In genomic region chr15:98295628-98296551, GRCm38 (mm10) we compare ENCODE assay signal across 7 mouse cellular contexts. TPM values are rescaled to one million over a fixed set of nuclear protein-coding genes. Genes with fewer than 3 reads are reported as not detected.
DNase-seq lines count a peak whose midpoint lies in the region; ATAC-seq and TF ChIP-seq lines count a peak whose summit lies in the region.

Gene Zfp641 (minus strand): TSS chr15:98296161.

- 0 out of 2 replicates have a peak, but pooled peaks cover 4% of the 10 kb centered on the region for H3K36me3 ChIP-seq in hindbrain, embryonic 15.5 days
- no peaks in the 10 kb centered on the region for H3K36me3 ChIP-seq in midbrain, embryonic 11.5 days (ENCODE audit: control insufficient read depth, insufficient read depth, low read length)
- no peaks in the 10 kb centered on the region for H3K36me3 ChIP-seq in stomach, postnatal 0 days (ENCODE audit: control insufficient read depth, insufficient read depth, low read length)

- intact Hi-C loops in left cerebral cortex, postnatal 14 days (cut with DNase I), result loop anchor here (10.0 kb wide), 1 partner anchor 111 kb away; no protein-coding TSS in a partner anchor

- no peak for TF ChIP-seq EP300 in stomach, postnatal 0 days (optimal IDR thresholded peaks at IDR 0.05)

- ATAC-seq in hindbrain, embryonic 15.5 days (ENCODE audit: low FRiP score, low read depth), result peak; percentile 88
- peak; percentile 76 for ATAC-seq in midbrain, embryonic 11.5 days (ENCODE audit: low FRiP score)
- ATAC-seq in stomach, postnatal 0 days (ENCODE audit: low FRiP score, low TSS enrichment), result peak; percentile 63

- H3K4me2 ChIP-seq in hindbrain, embryonic 15.5 days, result peak within 1 kb of the TSS; percentile 83
- peak within 1 kb of the TSS; percentile 90 for H3K4me2 ChIP-seq in midbrain, embryonic 11.5 days
- peak within 1 kb of the TSS; percentile 95 for H3K4me2 ChIP-seq in stomach, postnatal 0 days (replicated peaks; ENCODE audit: low read depth)

- H3K9me3 ChIP-seq in hindbrain, embryonic 15.5 days, result no peaks in the 10 kb centered on the region
- no peaks in the 10 kb centered on the region for H3K9me3 ChIP-seq in midbrain, embryonic 11.5 days (ENCODE audit: control insufficient read depth, low read length)
- no peaks in the 10 kb centered on the region for H3K9me3 ChIP-seq in stomach, postnatal 0 days (ENCODE audit: control insufficient read depth, low read length)

- no peak for TF ChIP-seq CTCF in stomach, postnatal 0 days (IDR thresholded peaks at IDR 0.05; ENCODE audit: low read depth)

- DNase-seq in adrenal gland, postnatal 14 days, result peak; percentile 79
- peak; percentile 43 for DNase-seq in cerebellum, adult 9-10 months
- DNase-seq in frontal cortex, postnatal 10 days (ENCODE audit: low spot score in 2 of 2), result peak; percentile 14 to 53
- peak; percentile 39 to 51 for DNase-seq in left cerebral cortex, postnatal 14 days (ENCODE audit: low spot score in 2 of 2)
- DNase-seq in midbrain, embryonic 11.5 days (ENCODE audit: low spot score, missing footprints), result peak; percentile 93
- DNase-seq in stomach, postnatal 0 days (ENCODE audit: low spot score), result peak; percentile 50

- H3K9ac ChIP-seq in hindbrain, embryonic 15.5 days, result peak within 1 kb of the TSS; percentile 75
- peak within 1 kb of the TSS; percentile 83 for H3K9ac ChIP-seq in midbrain, embryonic 11.5 days (ENCODE audit: low read length)
- H3K9ac ChIP-seq in stomach, postnatal 0 days (ENCODE audit: low read length), result peak within 1 kb of the TSS; percentile 64

- H3K4me3 ChIP-seq in hindbrain, embryonic 15.5 days, result peak within 1 kb of the TSS; percentile 78
- peak within 1 kb of the TSS; percentile 72 for H3K4me3 ChIP-seq in midbrain, embryonic 11.5 days (ENCODE audit: low read depth, low read length)
- peak within 1 kb of the TSS; percentile 58 for H3K4me3 ChIP-seq in stomach, postnatal 0 days (ENCODE audit: low read depth, low read length)

- 4% methylated on average over 36 of the region's 60 CpGs for WGBS in hindbrain, embryonic 15.5 days
- WGBS in midbrain, embryonic 11.5 days, result 3% methylated on average over 43 of the region's 60 CpGs
- 3% methylated on average over 39 of the region's 60 CpGs for WGBS in stomach, postnatal 0 days

- H3K27ac ChIP-seq in hindbrain, embryonic 15.5 days (replicated peaks), result peak within 1 kb of the TSS; percentile 60; the same call in 1 of the 2 replicates
- no peak within 1 kb of the TSS for H3K27ac ChIP-seq in midbrain, embryonic 11.5 days (ENCODE audit: low read depth, low read length)
- H3K27ac ChIP-seq in stomach, postnatal 0 days (replicated peaks), result no peak within 1 kb of the TSS

- no peaks in the 10 kb centered on the region for H3K27me3 ChIP-seq in hindbrain, embryonic 15.5 days
- H3K27me3 ChIP-seq in midbrain, embryonic 11.5 days (ENCODE audit: control insufficient read depth, insufficient read depth, low read length), result no peaks in the 10 kb centered on the region
- H3K27me3 ChIP-seq in stomach, postnatal 0 days (ENCODE audit: control insufficient read depth, insufficient read depth, low read length), result no peaks in the 10 kb centered on the region

- H3K4me1 ChIP-seq in hindbrain, embryonic 15.5 days (replicated peaks), result peaks cover 12% of the 10 kb centered on the region
- no peaks in the 10 kb centered on the region for H3K4me1 ChIP-seq in midbrain, embryonic 11.5 days (ENCODE audit: control insufficient read depth, insufficient read depth, low read length)
- H3K4me1 ChIP-seq in stomach, postnatal 0 days (replicated peaks; ENCODE audit: control insufficient read depth, insufficient read depth), result no peaks in the 10 kb centered on the region

RNA-seq across cellular contexts. Expression of gene Zfp641, which starts in this region (rescaled TPM):
- total RNA-seq in adrenal gland, postnatal 14 days (2021), result 4.6 and 5.8 TPM in 2 replicates
- 10.9 and 11.7 TPM in 2 replicates for polyA plus RNA-seq in hindbrain, embryonic 15.5 days (2015; fragmentation: Nextera tagmentation; extraction: Ambion mirVana)
- 1 to 10 TPM; 6.9 to 7.0 TPM for total RNA-seq in left cerebral cortex, postnatal 14 days (2021)
- polyA plus RNA-seq in midbrain, embryonic 11.5 days (2014; fragmentation: Nextera tagmentation; extraction: Ambion mirVana), result 1.6 and 1.9 TPM in 2 replicates
- polyA plus RNA-seq in stomach, postnatal 0 days (2015; fragmentation: Nextera tagmentation; extraction: Ambion mirVana), result 0.22 and 0.30 TPM in 2 replicates

Comparison
In these comparisons a context has a peak if more than half of its experiments do, and no peak if none do; other contexts are left out.
1. Peak in DNase-seq, ATAC-seq, H3K4me3 ChIP-seq, H3K9ac ChIP-seq and H3K4me2 ChIP-seq in stomach, postnatal 0 days; RNA of the gene not detected or under 1 TPM.
2. DNase-seq: peak in every context shown above with its lines; median percentile 93 in midbrain, embryonic 11.5 days; 79 in adrenal gland, postnatal 14 days; 50 in stomach, postnatal 0 days; 45 in left cerebral cortex, postnatal 14 days; 43 in cerebellum, adult 9-10 months; 34 in frontal cortex, postnatal 10 days.